Mouse (Mus musculus) spleen, postnatal 36 days (tissue): Measurements from ENCODE around the gene Sept5.

ENCODE experiments used
- DNase-seq, 2 experiments: peaks; one replicate each; pipeline ENCODE4 v3.0.0; 2022; ENCODE audit warnings: low spot score in 2 of 2, mixed read lengths in 1 of 2

The Sept5 gene

DNA sequence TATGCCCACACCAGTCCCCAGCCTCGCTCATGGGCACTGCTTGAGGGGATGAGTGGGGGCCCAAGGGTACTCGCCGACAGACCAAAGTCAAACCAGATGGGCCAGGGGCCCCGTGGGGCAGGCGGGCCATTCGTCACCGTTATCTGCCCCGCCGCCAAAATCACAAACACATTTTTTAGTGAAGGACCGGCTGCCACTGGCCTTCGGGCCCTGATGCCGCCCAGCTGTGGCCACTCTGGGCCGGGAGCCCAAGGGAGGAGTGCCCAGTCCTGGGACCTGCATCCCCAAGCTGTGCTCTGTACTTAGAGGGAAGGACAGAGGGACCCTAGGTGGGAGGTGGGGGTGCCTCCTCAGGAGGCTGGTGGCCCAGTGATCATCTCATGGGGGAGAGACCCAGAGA is 18.0 kb downstream of the Sept5 start:
- no peak for DNase-seq

- DNase-seq: no peak
These were observed 20.7 kb downstream of the Sept5 start for GRCm38 (mm10) chr16:18609099-18609498.

DNA sequence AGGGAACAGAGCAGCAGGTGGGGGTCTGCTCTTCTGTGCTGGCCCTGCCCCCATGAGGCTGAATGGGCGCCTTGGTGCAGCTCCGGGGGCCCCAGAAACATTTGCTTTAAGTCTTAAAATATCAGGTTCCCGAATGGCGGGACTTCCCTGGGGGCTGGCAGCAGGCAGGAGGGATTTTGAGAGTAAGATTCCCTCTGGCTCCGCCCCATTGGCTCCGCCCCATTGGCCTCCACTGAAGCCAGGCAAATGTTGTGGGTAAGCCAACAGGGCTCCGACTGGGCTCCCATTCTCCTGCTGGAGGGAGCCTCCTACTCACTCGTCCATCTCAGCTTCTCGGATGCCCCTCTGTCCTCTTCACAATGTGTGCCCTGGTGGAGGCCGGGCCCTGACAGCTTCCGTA is 21.5 kb downstream of the Sept5 start:
- no peak for DNase-seq

DNA sequence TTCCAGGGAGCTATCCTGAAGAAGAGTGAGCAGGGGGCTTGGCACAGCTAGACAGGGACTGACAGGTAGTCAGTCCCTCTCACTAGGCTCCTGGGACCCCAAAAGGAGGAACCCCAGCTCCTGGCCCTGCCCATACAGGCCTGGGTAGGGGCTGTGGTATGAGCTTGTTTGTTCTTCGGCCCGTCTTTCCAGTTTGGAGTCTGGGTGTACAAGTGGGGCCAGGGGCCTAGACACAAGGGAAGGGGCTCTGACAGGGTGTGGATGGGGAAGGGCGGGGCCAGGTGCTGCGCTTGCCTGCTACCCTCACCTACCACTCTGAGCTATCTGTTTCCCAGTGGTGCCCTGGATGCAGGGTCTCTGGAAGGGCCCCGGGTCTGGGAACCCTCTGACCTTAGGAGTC is 24.0 kb downstream of the Sept5 start:
- no peak for DNase-seq

DNA sequence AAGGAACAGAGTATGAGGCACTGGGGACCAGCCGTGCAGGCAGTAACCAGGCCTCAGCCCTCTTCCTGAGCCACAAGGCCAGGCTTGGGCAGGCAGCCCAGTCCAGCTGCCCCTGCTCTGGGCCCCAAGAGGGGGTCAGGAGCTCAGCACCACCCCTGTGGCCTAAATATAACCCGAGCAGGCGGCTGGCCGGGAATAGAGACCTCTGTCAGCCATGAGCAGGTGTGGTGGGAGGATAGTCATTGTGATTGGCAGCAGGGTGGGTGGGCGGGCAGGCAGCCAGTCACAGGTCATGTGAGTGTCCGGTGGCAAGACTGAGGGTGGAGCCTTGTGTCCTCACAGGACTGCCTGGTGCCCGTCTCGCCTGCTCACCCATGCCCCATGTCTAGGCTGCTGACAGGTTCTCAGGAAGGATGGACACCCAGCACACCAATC is 25.5 kb downstream of the Sept5 start:
- DNase-seq: no peak

DNA sequence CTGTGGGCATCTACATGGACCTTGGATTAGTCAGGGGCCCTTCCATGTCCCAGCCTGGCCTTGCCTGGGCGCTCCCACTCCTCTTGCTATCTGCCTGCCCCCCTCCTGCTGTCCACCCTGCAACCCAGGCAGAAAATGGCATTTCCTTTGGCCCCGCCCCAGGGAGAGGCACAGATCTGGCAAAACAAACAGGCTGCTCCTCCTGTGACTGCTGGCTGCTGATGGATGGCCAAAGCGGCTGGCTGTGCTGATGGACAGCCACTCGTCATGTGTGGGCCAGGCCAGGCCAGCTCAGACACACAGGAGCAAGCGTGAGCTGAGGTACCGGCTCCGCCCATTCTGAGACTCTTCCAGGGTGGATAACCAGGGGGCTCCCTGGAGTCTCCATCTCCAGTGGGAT is 28.3 kb downstream of the Sept5 start:
- DNase-seq: no peak

GRCm38 (mm10) chr16:18598006-18598405 is 31.7 kb downstream of the Sept5 start:
- no peak for DNase-seq

GRCm38 (mm10) chr16:18596255-18596654 is 33.5 kb downstream of the Sept5 start:
- DNase-seq: no peak

- no peak for DNase-seq
These were observed 35.8 kb downstream of the Sept5 start for GRCm38 (mm10) chr16:18593930-18594329.

GRCm38 (mm10) chr16:18591047-18592018 is 38.4 kb downstream of the Sept5 start:
- no peak for DNase-seq

DNA sequence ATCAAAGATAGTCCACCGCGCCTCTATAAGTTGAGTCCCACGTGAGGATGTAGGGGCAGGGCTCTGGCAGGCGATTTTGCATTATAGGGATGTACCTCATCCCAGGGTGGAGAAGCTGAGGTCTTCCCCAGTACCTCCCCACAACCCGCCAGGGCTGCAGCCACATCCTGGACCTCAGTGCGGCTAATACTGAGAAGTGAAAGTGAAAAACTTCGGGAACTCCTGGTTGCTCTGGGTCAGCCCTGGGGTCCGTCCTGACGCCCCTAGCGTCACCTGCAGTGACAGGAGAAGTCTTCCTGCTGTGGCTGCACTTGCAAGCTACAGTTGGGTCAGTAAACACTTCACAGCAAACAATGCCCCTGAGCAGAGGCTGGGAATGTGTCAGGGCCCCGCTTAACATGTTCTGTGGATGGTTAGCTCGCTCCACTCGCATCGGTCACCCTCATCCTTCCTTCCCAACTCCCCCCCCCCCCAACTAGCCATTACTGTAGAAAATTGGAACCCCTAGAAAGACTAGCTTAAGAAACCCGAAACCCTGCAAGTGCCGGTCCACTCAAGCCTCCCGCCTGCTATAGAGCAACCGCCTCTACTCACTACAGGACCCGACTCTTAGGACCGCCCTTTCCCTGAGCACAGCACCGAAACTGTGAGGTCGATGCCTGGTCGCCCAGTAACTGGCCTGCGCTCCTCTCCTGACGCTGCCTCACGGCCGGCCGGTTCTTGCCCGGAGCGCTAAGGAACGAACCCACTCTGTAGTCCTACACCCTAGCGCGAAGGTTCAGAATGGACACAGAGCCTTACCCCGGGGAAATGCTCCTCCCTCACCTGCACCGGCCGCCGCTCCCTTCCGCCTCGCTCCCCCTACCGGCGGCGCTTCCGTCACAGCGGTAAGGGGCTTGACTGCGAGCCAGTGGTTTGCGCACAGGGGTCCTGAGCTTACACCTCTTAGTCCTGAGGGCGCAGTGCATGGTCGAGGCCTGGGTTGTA is 39.7 kb downstream of the Sept5 start, which contains the start of gene Tbx1:
Tbx1 (minus strand) TSS at position 868 of the 987 bp plus-strand sequence.
- peak; percentile 8 to 18 for DNase-seq

- no peak for DNase-seq
These were observed 40.6 kb downstream of the Sept5 start for GRCm38 (mm10) chr16:18589080-18589621.

GRCm38 (mm10) chr16:18588738-18589055 is 41.1 kb downstream of the Sept5 start:
- DNase-seq: no peak

- DNase-seq: no peak
These were observed 41.7 kb downstream of the Sept5 start for GRCm38 (mm10) chr16:18587847-18588737.

DNA sequence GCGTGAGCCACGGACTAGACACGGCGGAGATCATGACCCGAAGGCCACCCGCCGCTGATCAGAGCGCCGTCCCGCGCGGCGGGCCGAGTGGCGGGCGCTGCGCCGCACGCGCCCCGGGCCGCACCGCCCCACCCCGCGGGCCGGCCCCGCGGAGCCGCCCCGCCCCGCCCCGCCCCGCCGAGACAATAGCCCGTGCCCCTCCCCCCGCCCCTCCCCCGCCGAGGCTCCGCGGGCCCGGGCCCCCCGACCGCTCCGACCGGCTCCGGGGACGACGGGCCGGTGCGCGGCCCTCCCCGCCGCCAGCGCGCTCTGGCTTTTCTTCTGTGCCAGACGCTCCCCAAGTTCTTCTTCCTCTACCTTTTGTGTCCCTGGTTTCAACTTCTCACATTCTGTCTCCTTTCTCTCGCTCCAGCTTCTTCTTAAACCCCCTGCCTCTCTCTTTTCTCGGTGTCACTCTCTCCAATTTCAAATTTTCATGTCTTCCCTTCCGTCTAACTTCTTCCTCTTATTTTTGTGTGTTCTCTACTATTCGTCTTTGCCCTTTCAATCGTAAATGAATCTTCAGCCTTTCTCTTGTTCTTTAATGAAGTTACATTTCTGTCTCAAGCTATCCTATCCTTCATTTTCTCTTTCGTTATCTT is 42.7 kb downstream of the Sept5 start:
- no peak for DNase-seq

DNA sequence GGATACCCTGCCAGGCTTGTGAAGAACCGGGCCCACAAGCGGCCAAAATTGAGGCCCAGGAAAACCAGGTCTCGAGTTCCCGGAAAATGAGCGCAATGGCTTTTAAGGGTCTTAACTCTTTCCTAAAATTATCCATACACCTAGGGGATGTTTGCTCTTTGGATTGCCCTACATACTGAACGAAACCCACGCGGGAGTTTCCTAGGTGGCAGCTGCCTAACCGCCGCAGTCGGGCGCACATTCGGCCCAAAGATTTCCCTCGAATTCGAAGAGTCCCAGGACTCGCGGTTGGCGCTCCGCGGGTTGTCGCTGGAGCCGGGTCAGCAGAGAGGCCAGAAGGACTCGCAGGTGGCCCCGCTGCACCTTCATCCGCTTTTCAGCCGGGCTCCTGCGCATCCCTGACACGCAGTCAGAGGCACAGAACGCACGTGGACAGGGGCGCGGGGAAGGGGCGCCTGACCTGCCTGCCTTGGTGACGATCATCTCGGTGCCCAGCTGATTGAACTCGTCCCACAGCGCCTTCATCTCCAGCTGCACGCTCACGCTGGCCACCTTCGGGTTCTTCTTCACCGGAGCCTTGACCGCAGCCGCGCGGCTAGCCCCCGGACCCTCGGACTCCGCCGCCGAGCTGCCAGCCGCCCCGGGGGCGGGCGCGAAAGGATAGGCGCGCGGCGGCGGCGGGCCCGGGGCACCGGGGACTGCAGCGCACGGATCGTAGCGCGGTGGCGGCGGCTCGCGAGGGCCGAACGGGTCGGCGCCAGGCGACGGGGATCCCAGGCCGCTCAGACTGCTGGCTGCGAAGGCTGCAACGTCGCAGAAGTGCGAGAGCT is 43.5 kb downstream of the Sept5 start:
- DNase-seq: no peak

DNA sequence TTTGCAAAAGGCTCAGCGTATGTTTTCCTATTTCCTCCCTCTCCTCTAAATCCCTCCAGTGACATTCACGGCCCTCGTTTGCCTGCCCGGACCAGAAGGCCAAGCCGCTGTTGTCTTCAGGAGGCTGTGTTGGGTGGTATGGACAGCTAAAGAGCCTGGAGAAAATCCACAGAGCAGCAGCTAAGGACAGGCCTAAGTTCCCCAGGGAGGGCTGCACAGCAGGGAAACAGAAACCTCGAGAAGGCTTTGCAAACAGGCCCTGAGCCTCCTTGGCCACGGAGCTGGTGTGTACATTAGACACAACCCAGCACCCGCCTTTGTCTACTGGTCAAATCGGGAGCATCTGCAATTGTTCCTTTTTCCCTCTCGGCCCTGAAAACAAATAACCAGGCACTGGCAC is 44.1 kb downstream of the Sept5 start:
- DNase-seq: no peak

DNA sequence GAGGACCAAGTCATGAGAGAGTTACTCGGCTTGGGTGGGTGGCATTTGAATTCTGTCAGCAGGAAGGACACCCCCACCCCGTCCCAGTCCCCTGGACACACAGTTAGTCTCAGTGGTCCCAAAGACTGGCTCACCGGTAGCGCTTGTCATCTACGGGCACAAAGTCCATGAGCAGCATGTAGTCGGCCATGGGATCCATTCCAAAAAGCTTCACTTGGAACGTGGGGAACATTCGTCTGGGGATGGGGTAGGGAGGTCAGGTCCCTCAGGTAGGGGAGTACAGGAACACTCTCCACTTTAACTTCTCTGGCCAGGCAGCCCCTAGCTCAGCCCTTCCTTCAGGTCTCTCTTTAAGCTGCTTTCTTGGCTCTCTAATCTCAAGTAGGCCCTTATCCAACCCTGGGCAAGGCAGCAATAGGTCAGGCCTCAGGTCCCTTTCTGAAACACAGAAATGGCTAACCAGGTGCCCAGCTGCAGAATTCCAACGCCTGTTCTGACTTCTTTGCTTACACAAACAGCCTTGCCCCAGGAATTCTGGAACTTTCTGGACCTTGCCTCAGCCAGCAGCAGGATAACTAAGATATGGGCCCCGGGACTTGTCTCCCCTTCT is 44.7 kb downstream of the Sept5 start:
- no peak for DNase-seq

- DNase-seq: no peak
These were observed 45.9 kb downstream of the Sept5 start for GRCm38 (mm10) chr16:18583673-18584357.
